Mouse (Mus musculus) ES-E14 (cell line): ENCODE results near the gene Sftpd.

Experiments
- CHD2 ChIP-seq: IDR thresholded peaks from 2 replicates; pipeline ENCODE4 v1.6.1; 2014; ENCODE audit warnings: mild to moderate bottlenecking, low read depth, low read length, inconsistent platforms
- HCFC1 ChIP-seq: IDR thresholded peaks from 2 replicates; pipeline ENCODE4 v1.6.1; 2012; ENCODE audit warnings: low read length, inconsistent platforms, borderline replicate concordance; ENCODE audit not compliant: insufficient read depth
- MAFK ChIP-seq: IDR thresholded peaks from 2 replicates; pipeline ENCODE4 v1.6.1; 2014; ENCODE audit warnings: mild to moderate bottlenecking, low read depth, low read length, inconsistent platforms; ENCODE audit not compliant: insufficient read depth
- ZC3H11A ChIP-seq: IDR thresholded peaks from 2 replicates; pipeline ENCODE4 v1.6.1; 2012; ENCODE audit warnings: low read depth, mild to moderate bottlenecking, inconsistent platforms, low read length, borderline replicate concordance
- ZNF384 ChIP-seq: IDR thresholded peaks from 2 replicates; pipeline ENCODE4 v1.6.1; 2012; ENCODE audit warnings: low read depth, low read length, inconsistent platforms

- no peak for TF ChIP-seq HCFC1
- peak; percentile 67; the same call in 1 of the 2 replicates for TF ChIP-seq ZC3H11A
- no peak for TF ChIP-seq MAFK
- TF ChIP-seq ZNF384: no peak
- TF ChIP-seq CHD2: no peak
Observed at GRCm38 (mm10) chr14:41162663-41163062, 22.3 kb downstream of the Sftpd start.
